Mouse (Mus musculus): ENCODE data around the gene Cc2d1b.

Cc2d1b gene

GRCm38 (mm10) chr4:108619587-108620341, at the start of gene Cc2d1b:
Gene Cc2d1b (plus strand): TSS chr4:108619940.
- DNase-seq (ENCODE audit: low read depth in 1 of 2, low spot score in 2 of 2), result peak; percentile 61 to 73

GRCm38 (mm10) chr4:108572644-108573043, 47.1 kb upstream of the Cc2d1b start:
- DNase-seq (ENCODE audit: low read depth in 1 of 2, low spot score in 2 of 2), result no peak

GRCm38 (mm10) chr4:108578840-108579742, 40.6 kb upstream of the Cc2d1b start, which contains the start of the genes Prpf38a and Orc1:
Gene Prpf38a (minus strand): TSS chr4:108579336.
Gene Orc1 (plus strand): TSS chr4:108579423.
- DNase-seq (ENCODE audit: low read depth in 1 of 2, low spot score in 2 of 2), result peak; percentile 92 to 95

GRCm38 (mm10) chr4:108579743-108580411, 39.9 kb upstream of the Cc2d1b start:
- no peak for DNase-seq (ENCODE audit: low read depth in 1 of 2, low spot score in 2 of 2)

- no peak for DNase-seq (ENCODE audit: low read depth in 1 of 2, low spot score in 2 of 2)
Observed at GRCm38 (mm10) chr4:108593376-108593775, 26.4 kb upstream of the Cc2d1b start.

GRCm38 (mm10) chr4:108595785-108596184, 24.0 kb upstream of the Cc2d1b start:
- no peak for DNase-seq (ENCODE audit: low read depth in 1 of 2, low spot score in 2 of 2)

- no peak for DNase-seq (ENCODE audit: low read depth in 1 of 2, low spot score in 2 of 2)
Observed at GRCm38 (mm10) chr4:108598306-108598705, 21.4 kb upstream of the Cc2d1b start.

- DNase-seq (ENCODE audit: low read depth in 1 of 2, low spot score in 2 of 2), result no peak
Observed at GRCm38 (mm10) chr4:108601870-108602269, 17.9 kb upstream of the Cc2d1b start.

GRCm38 (mm10) chr4:108608651-108609050, 11.1 kb upstream of the Cc2d1b start:
- no peak for DNase-seq (ENCODE audit: low read depth in 1 of 2, low spot score in 2 of 2)

- no peak for DNase-seq (ENCODE audit: low read depth in 1 of 2, low spot score in 2 of 2)
Observed at GRCm38 (mm10) chr4:108610935-108611334, 8.8 kb upstream of the Cc2d1b start.

- DNase-seq (ENCODE audit: low read depth in 1 of 2, low spot score in 2 of 2), result no peak
Observed at GRCm38 (mm10) chr4:108618586-108618985, 1.2 kb upstream of the Cc2d1b start.

- DNase-seq (ENCODE audit: low read depth in 1 of 2, low spot score in 2 of 2), result no peak
Observed at GRCm38 (mm10) chr4:108619165-108619564, 575 bp upstream of the Cc2d1b start.

GRCm38 (mm10) chr4:108620536-108620935, 796 bp downstream of the Cc2d1b start:
- no peak for DNase-seq (ENCODE audit: low read depth in 1 of 2, low spot score in 2 of 2)

GRCm38 (mm10) chr4:108621504-108621903, 1.8 kb downstream of the Cc2d1b start:
- DNase-seq (ENCODE audit: low read depth in 1 of 2, low spot score in 2 of 2), result no peak

GRCm38 (mm10) chr4:108627066-108627465, 7.3 kb downstream of the Cc2d1b start:
- no peak for DNase-seq (ENCODE audit: low read depth in 1 of 2, low spot score in 2 of 2)

GRCm38 (mm10) chr4:108629363-108629880, 9.7 kb downstream of the Cc2d1b start:
- no peak for DNase-seq (ENCODE audit: low read depth in 1 of 2, low spot score in 2 of 2)

- DNase-seq (ENCODE audit: low read depth in 1 of 2, low spot score in 2 of 2), result no peak
Observed at GRCm38 (mm10) chr4:108630096-108630495, 10.4 kb downstream of the Cc2d1b start.

- no peak for DNase-seq (ENCODE audit: low read depth in 1 of 2, low spot score in 2 of 2)
Observed at GRCm38 (mm10) chr4:108631616-108632015, 11.9 kb downstream of the Cc2d1b start.

GRCm38 (mm10) chr4:108633703-108634102, 14.0 kb downstream of the Cc2d1b start:
- DNase-seq (ENCODE audit: low read depth in 1 of 2, low spot score in 2 of 2), result no peak

GRCm38 (mm10) chr4:108634696-108635095, 15.0 kb downstream of the Cc2d1b start:
- DNase-seq (ENCODE audit: low read depth in 1 of 2, low spot score in 2 of 2), result no peak

GRCm38 (mm10) chr4:108635101-108635500, 15.4 kb downstream of the Cc2d1b start:
- DNase-seq (ENCODE audit: low read depth in 1 of 2, low spot score in 2 of 2), result no peak
